Mouse (Mus musculus): Measurements from ENCODE around the gene 5031439G07Rik.
A peak's percentile ranks its signal among the peaks of the same experiment; 100 is the strongest.

5031439G07Rik gene

DNA sequence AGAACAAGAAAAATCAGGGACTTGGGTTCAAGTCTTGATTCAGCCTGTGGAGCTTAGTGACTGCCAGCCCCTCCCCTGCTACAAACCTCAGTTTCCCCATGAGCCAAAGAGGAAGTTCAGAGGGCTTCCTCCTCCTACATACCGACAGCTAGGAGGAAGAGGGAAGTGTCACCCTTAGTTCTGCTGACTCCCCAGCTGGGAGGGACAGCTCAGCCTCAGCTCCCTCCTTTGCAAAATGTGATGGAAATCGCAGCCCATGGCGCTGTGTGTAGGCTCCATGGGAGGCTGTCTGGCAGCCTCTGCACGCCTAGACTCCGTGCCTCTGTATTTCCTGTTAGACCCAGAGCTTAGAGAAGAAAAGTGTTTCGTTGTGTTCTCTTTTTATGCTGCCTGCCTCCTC, 6.1 kb upstream of the 5031439G07Rik start:
- no peak for DNase-seq (ENCODE audit: low spot score)

- DNase-seq (ENCODE audit: low spot score) = no peak
Measured at GRCm38 (mm10) chr15:84989771-84990170, 1.4 kb upstream of the 5031439G07Rik start.

DNA sequence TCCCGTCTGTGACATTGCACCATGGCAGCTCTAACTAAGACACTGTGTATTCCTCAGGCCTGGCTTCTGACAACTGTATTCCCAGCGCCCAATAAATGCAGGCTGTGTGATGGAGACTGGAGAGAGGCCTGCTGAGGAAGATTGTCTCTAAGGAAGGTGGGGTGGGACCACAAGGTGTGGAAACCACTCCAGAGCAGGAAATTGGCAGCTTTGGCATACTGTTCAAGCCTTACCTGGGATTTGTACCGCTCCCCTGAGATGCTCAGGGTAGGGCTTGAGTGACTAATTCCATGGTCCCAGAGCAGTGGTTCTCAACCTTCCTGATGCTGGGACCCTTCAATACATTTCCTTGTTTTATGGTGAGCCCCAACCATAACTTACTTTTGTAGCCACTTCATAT, 747 bp upstream of the 5031439G07Rik start:
- DNase-seq (ENCODE audit: low spot score) = no peak

GRCm38 (mm10) chr15:84987020-84987815, 1.1 kb downstream of the 5031439G07Rik start:
- no peak for DNase-seq (ENCODE audit: low spot score)

- DNase-seq (ENCODE audit: low spot score) = no peak
Measured at GRCm38 (mm10) chr15:84986171-84987019, 2.0 kb downstream of the 5031439G07Rik start.

DNA sequence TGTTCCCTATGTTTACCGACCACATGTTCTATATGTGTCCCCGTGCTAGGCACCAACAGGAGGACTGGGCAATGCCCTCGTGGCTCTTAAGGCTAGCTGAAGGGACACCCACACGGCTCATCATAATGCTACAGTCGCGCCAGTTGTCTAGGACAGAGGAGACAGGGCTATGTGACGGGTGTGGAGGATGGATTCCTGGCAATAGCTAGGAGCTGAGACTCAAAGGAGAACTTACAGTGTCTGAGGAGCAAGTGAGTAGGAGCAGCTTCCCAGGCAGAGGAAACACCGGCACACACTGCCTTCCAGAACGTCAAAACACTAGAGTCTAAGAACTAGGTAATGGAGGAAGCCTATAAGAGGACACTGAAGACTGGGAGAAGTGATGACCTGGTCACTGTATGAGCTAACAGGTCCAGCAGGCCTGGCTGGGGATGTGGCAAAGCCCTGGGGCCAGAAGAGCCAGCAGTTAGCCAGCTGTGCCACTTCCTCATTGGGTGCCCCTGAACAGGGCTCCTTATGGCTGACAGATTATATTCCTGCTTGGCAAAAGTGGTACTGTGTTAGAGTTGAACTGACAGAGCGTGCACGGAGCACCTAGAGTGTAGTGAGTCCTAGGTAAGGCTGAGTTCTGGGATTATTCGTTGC, 2.7 kb downstream of the 5031439G07Rik start:
- no peak for DNase-seq (ENCODE audit: low spot score)

DNA sequence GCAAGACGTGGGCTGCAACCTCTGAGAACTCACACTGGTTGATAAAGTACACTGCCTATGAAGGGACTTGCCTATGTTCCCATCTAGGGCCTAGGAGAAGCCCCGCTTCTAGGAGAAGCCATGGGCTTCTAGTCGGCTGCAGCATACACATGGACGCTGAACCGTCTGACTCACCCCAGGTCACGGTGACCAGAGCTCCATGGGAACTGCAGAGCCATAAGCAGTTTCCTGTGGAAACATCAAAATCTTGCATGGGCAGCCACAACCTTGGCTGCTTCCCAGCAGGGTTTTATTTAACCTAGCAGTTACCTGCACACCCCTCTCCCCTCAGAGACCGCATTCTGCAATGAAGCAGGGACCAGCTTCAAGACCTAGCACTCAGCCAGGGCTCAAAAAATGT, 4.6 kb downstream of the 5031439G07Rik start:
- no peak for DNase-seq (ENCODE audit: low spot score)

DNA sequence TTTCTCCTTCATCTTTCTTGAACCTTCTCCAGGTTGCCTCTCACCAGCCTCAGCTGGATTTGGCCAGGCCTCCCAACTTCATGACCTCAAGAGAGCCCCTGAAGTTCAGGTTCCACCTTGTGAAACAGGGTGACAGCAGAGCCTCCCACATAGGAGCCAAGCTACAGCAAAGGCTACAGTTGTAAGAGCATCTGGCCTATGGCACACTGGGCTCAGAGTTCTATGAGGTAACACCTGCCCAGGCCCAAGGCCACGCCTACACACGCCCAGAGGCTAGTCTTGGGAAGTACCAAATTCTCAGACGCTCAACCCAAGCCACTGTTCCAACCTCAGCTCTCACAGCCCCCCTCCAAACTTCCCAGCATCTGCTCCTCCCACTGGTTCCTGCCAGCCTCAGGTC, 5.5 kb downstream of the 5031439G07Rik start:
- no peak for DNase-seq (ENCODE audit: low spot score)

DNA sequence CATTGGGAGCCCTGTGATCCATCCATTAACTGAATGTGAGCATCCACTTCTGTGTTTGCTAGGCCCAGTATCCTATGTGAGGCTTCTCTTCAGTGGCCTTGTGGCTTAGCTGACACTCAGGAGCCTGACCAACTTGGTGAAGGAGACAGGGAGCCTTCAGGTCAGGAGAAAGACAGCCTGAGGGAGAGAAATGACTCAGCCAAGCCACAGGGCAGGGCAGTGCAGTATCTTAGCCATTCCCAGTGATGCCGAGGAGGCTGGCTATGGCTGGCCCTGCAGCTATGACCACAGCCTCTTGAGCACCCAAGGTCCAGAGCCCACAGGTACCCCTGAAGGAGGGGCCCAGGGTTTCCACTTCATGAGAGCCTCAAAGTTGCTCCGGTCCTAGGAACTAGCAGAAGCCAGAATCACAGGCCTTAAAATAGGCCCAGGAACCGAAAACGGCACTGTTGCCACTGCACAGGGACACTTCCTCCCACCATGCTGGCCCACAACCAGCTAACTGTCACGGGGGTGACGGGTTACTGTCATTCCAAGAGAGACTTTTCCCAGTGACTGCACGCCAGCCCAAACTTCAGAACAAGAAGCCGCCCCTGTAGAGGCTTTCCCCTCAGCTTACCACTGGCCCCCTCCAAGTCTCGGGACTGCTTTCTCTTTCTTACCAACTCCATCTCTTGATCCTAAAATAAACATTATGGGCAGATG, 6.6 kb downstream of the 5031439G07Rik start:
- DNase-seq (ENCODE audit: low spot score) = no peak

- no peak for DNase-seq (ENCODE audit: low spot score)
Measured at GRCm38 (mm10) chr15:84975729-84976128, 12.6 kb downstream of the 5031439G07Rik start.

DNA sequence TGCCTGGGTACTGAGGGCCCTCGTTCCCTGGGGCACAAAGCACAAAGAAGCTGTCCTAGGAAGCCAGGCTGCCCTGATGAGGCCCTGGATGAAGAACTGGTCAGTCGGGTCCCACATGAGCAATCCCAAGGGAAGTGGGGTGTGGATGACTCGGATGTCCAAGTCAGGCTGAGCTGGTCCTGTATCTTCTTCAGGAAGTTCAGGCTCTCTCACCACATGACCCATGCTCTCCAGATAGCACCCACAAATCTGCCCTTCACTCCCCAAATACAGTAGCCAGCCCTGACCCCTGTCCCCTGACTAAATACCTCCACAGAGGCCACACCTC, 14.8 kb downstream of the 5031439G07Rik start:
- no peak for DNase-seq (ENCODE audit: low spot score)

DNA sequence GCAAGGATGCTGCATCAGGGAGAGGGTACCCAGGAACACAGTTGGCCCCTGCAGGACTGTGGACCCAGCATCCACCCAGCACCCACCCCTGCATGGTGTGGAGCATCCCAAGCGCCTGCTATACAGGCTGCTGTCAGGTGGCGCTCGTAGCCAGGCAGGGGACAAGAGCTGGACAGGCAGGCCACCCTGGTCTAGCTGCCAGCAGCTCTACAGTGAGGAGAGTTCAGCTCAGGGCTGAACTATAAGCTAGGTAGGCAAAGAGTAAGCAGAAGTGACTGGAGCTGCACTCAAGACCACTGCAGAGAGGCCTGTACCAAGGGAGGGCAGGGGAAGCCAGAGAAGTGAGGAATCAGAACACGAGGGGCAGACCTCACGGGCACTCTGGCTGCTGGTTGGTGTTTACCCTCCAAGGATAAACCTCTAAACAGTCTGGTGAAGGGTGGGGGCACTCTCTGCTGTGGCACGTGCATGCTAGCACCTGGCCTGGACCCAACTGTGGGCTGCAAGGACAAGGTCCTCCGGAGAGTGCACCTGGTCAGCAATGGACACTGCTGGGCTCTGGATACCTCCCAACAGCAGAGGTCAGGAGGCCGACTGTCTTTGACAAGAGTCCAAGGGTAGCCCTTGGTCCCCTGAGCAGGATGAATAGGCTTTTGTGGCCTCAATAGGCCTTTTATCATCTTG, 15.3 kb downstream of the 5031439G07Rik start:
- no peak for DNase-seq (ENCODE audit: low spot score)

GRCm38 (mm10) chr15:84968534-84968933, 19.8 kb downstream of the 5031439G07Rik start:
- no peak for DNase-seq (ENCODE audit: low spot score)

DNA sequence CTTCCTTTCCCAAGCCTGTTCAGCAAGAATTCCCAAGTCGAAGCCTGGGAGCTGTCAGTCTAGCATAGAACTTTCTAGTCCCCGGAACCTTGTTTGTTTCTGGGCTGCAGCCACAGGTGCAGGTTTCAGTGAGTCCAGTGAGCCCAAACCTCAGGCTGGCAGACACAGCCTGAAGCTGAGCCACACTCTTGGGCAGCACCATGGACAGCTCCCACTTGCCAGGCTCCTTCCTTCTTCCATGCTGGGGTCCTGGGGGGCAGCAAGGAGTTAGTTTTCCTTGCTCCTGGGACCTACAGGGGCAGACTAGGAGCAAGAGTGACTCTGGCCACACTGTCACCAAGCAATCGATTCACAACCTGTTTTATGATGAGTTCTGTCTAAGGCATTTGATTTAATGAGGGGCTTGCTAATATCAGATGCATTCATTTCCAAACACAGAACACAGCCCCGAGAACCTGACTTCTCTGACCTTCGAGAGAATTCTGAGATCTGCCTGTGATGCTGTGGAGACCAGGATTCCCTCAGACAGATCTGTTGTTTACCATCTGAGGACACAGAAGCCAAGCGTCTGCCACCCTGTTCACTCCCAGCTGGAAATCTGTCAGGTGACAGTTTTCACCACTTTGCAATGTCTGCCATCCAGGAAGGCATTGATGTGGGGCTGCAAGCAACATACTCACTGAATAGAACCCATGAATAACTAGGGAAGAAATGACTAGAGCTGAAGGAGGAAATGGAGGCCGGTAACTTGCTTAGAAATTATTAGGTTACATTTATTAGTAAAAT, 22.6 kb downstream of the 5031439G07Rik start:
- DNase-seq (ENCODE audit: low spot score) = peak; percentile 36

DNA sequence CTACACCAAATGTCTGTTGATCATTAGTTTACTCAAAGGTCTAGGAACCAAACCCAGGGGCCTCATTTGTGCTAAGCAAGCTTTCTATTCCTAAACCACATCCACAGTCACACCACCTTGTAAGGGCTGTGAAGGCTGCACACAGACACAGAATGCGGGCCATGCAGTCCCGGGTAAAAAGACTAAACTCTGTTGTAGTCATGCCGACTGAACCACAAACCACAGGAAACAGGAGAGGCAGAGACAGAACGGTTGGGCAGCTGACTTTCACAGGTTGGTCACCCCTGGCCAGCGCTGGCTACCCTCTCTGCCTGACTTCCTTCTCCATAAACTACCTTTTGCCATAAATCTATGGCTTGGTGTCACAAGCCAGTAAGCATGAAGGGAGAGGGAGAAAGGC, 23.6 kb downstream of the 5031439G07Rik start:
- DNase-seq (ENCODE audit: low spot score) = no peak

DNA sequence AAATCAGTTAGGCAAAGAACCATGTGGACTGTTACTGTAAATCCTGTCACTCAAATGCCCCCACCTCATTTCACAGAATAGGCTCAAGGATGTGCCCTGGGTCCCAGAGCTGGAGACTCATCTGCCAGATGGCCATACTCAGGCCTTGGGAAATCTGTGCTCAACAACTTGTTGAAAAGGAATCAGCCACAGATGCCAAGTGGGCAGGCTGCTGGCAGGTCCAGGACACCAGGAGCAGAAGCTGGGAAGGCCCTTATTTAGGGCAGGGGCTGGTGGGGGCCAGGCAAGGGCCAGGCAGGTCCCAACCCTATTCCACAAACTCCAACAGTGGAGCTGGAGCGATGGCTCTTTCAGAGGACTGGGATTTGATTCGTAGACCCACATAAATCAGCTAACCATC, 25.8 kb downstream of the 5031439G07Rik start:
- DNase-seq (ENCODE audit: low spot score) = no peak

- no peak for DNase-seq (ENCODE audit: low spot score)
Measured at GRCm38 (mm10) chr15:84960692-84961091, 27.7 kb downstream of the 5031439G07Rik start.

- no peak for DNase-seq (ENCODE audit: low spot score)
Measured at GRCm38 (mm10) chr15:84959891-84960290, 28.5 kb downstream of the 5031439G07Rik start.

DNA sequence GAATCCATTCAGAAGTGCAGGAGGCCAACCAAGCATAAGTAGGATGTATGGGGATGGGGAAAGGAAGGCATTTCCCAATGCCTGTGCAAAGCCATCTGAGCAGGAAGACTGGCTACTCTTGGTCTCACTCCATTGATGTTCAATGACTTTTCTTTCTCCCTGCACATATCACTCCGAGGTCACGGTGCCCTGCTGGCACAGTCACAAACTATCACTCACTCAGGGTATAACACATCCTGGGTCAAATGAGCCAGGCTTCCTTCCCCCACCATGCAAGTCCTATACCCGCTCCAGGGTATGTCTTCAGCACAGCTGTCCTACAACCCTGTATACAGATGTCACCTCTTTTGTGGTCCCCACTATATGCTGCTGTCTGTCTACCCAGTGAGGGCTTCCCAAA, 30.0 kb downstream of the 5031439G07Rik start:
- no peak for DNase-seq (ENCODE audit: low spot score)

- DNase-seq (ENCODE audit: low spot score) = no peak
Measured at GRCm38 (mm10) chr15:84957851-84958250, 30.5 kb downstream of the 5031439G07Rik start.

DNA sequence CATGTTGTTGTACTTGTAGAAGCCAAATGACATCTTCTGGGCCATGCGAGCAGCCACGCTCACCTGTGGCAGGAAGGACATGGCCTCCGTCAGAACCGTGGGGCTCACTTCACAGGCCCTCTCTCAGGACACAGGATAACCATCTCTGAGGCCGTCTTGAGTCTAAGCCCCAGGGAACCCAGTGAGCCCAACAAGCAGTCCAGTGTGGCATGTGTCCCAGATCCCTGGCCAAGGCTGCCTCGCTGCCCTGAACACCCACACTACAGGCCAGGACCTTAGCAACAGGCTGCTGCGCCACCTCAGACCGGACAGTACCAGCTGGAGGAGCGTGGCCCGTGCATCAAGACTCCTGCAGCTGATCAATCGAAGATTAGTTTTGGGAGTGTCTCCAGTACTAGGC, 35.1 kb downstream of the 5031439G07Rik start:
- no peak for DNase-seq (ENCODE audit: low spot score)

All from ovary, postnatal 10 days (tissue).